Mouse (Mus musculus) CH12.LX (cell line): ENCODE measurements around the gene Olfr1368. TPM values are rescaled to one million over a fixed set of nuclear protein-coding genes. Genes with fewer than 3 reads are reported as not detected.

Experiments used
- DNase-seq: peaks from one replicate; pipeline ENCODE4 v3.0.0-alpha.2; 2013; ENCODE audit errors: extremely low read depth
- H3K27ac ChIP-seq: 2 replicates; pipeline ENCODE4 v1.5.1; 2012; ENCODE audit warnings: low read depth, mild to moderate bottlenecking, control low read depth, moderate library complexity; ENCODE audit not compliant: insufficient read depth
- H3K27me3 ChIP-seq: replicated peaks from 2 replicates; pipeline ENCODE3; 2012; ENCODE audit warnings: inconsistent platforms
- H3K36me3 ChIP-seq, 2 experiments: replicated peaks in 1 of 2; 2 replicates each; pipeline versions ENCODE3 to v1.6.1; 2012; ENCODE audit warnings: inconsistent platforms in 1 of 2, low read length in 1 of 2, mild to moderate bottlenecking in 1 of 2, mixed read lengths in 1 of 2, moderate library complexity in 1 of 2; ENCODE audit not compliant: control insufficient read depth in 1 of 2, insufficient read depth in 1 of 2
- H3K4me1 ChIP-seq, 2 experiments: 2 replicates each; pipeline ENCODE4 v1.6.1; 2012; ENCODE audit warnings: inconsistent platforms in 1 of 2, moderate library complexity in 1 of 2; ENCODE audit not compliant: insufficient read depth in 2 of 2, control insufficient read depth in 1 of 2
- H3K4me2 ChIP-seq: 2 replicates; pipeline ENCODE4 v1.6.1; 2012; ENCODE audit warnings: low read depth, mild to moderate bottlenecking, control low read depth; ENCODE audit not compliant: poor library complexity, insufficient read depth, severe bottlenecking
- H3K4me3 ChIP-seq, 3 experiments: fragments of 150-350 bp in 1 of 3; sonication (generic) in 1 of 3; replicated peaks in 1 of 3; 2 replicates each; pipeline versions ENCODE3 to v1.5.1; 2011 to 2012; ENCODE audit warnings: low read depth in 2 of 3, low read length in 2 of 3, mild to moderate bottlenecking in 2 of 3, moderate library complexity in 2 of 3, control low read depth in 1 of 3, improper control_type of control experiment in 1 of 3, inconsistent platforms in 1 of 3, mixed read lengths in 1 of 3; ENCODE audit not compliant: poor library complexity in 1 of 3
- H3K79me2 ChIP-seq: replicated peaks from 2 replicates; pipeline ENCODE4 v1.6.1; 2012; ENCODE audit warnings: mild to moderate bottlenecking, moderate library complexity; ENCODE audit not compliant: control insufficient read depth, poor library complexity, insufficient read depth, severe bottlenecking; ENCODE audit errors: extremely low read depth
- H3K9ac ChIP-seq: 2 replicates; pipeline ENCODE4 v1.6.1; 2012; ENCODE audit warnings: low read depth, mild to moderate bottlenecking, control low read depth, moderate library complexity; ENCODE audit not compliant: insufficient read depth
- H3K9me3 ChIP-seq: replicated peaks from 2 replicates; pipeline ENCODE3; 2012; ENCODE audit warnings: low read length, inconsistent platforms, mixed read lengths
- BHLHE40 ChIP-seq: IDR thresholded peaks from 2 replicates; pipeline ENCODE4 v1.6.1; 2011; ENCODE audit warnings: mild to moderate bottlenecking, low read depth, low read length, improper control_type of control experiment
- CHD1 ChIP-seq: IDR thresholded peaks from 2 replicates; pipeline ENCODE4 v1.6.1; 2012; ENCODE audit warnings: low read depth, low read length, improper control_type of control experiment, inconsistent platforms
- CHD2 ChIP-seq: IDR thresholded peaks from 2 replicates; pipeline ENCODE4 v1.6.1; 2011; ENCODE audit warnings: low read length, improper control_type of control experiment
- CTCF ChIP-seq, 2 experiments: IDR thresholded peaks in 1 of 2; conservative IDR thresholded peaks in 1 of 2; 2 replicates each; pipeline ENCODE4 v1.5.1; 2011 to 2012; ENCODE audit warnings: low read depth in 2 of 2, low read length in 2 of 2, improper control_type of control experiment in 1 of 2, inconsistent platforms in 1 of 2, mild to moderate bottlenecking in 1 of 2, moderate library complexity in 1 of 2
- ELF1 ChIP-seq: IDR thresholded peaks from 2 replicates; pipeline ENCODE4 v1.6.1; 2014; ENCODE audit warnings: low read depth, mild to moderate bottlenecking, inconsistent platforms, low read length, improper control_type of control experiment
- EP300 ChIP-seq: IDR thresholded peaks from 2 replicates; pipeline ENCODE4 v1.6.1; 2011; ENCODE audit warnings: low read length, improper control_type of control experiment
- HCFC1 ChIP-seq: IDR thresholded peaks from 2 replicates; pipeline ENCODE4 v1.6.1; 2012; ENCODE audit warnings: low read depth, mild to moderate bottlenecking, inconsistent platforms, low read length, improper control_type of control experiment
- IRF4 ChIP-seq: IDR thresholded peaks from 2 replicates; pipeline ENCODE4 v1.6.1; 2014; ENCODE audit warnings: low read depth, mild to moderate bottlenecking, inconsistent platforms, low read length, improper control_type of control experiment
- JUND ChIP-seq: conservative IDR thresholded peaks from 2 replicates; pipeline ENCODE4 v1.6.1; 2011; ENCODE audit warnings: low read depth, low read length, improper control_type of control experiment
- KAT2A ChIP-seq: IDR thresholded peaks from 2 replicates; pipeline ENCODE4 v1.6.1; 2012; ENCODE audit warnings: low read length, improper control_type of control experiment, inconsistent platforms; ENCODE audit not compliant: insufficient replicate concordance
- MAFK ChIP-seq: IDR thresholded peaks from 2 replicates; pipeline ENCODE4 v1.6.1; 2011; ENCODE audit warnings: low read length, improper control_type of control experiment; ENCODE audit not compliant: insufficient replicate concordance
- MAZ ChIP-seq: IDR thresholded peaks from 2 replicates; pipeline ENCODE4 v1.6.1; 2012; ENCODE audit warnings: low read depth, mild to moderate bottlenecking, inconsistent platforms, low read length, improper control_type of control experiment, moderate library complexity
- MEF2A ChIP-seq: IDR thresholded peaks from 2 replicates; pipeline ENCODE4 v1.6.1; 2014; ENCODE audit warnings: low read depth, mild to moderate bottlenecking, inconsistent platforms, low read length, improper control_type of control experiment, borderline replicate concordance
- MXI1 ChIP-seq: IDR thresholded peaks from 2 replicates; pipeline ENCODE4 v1.6.1; 2011; ENCODE audit warnings: mild to moderate bottlenecking, low read depth, low read length, improper control_type of control experiment
- MYC ChIP-seq: IDR thresholded peaks from 2 replicates; pipeline ENCODE4 v1.6.1; 2011; ENCODE audit warnings: low read depth, mild to moderate bottlenecking, improper control_type of control experiment, low read length
- NRF1 ChIP-seq: IDR thresholded peaks from 2 replicates; pipeline ENCODE4 v1.6.1; 2014; ENCODE audit warnings: low read depth, mild to moderate bottlenecking, inconsistent platforms, low read length, improper control_type of control experiment, moderate library complexity
- PAX5 ChIP-seq: IDR thresholded peaks from 2 replicates; pipeline ENCODE4 v1.6.1; 2012; ENCODE audit warnings: low read length, inconsistent platforms, mixed read lengths
- POLR2A ChIP-seq: IDR thresholded peaks from 2 replicates; pipeline ENCODE4 v1.6.1; 2011; ENCODE audit warnings: low read depth, mild to moderate bottlenecking, improper control_type of control experiment, low read length
- POLR2AphosphoS2 ChIP-seq: IDR thresholded peaks from 2 replicates; pipeline ENCODE4 v1.6.1; 2011; ENCODE audit warnings: low read depth, low read length, improper control_type of control experiment
- RCOR1 ChIP-seq: conservative IDR thresholded peaks from 2 replicates; pipeline ENCODE4 v1.6.1; 2012; ENCODE audit warnings: low read depth, mild to moderate bottlenecking, inconsistent platforms, low read length, improper control_type of control experiment
- TCF12 ChIP-seq: IDR thresholded peaks from 2 replicates; pipeline ENCODE4 v1.6.1; 2014; ENCODE audit warnings: low read depth, mild to moderate bottlenecking, inconsistent platforms, low read length, improper control_type of control experiment
- UBTF ChIP-seq: IDR thresholded peaks from 2 replicates; pipeline ENCODE4 v1.6.1; 2012; ENCODE audit warnings: low read depth, mild to moderate bottlenecking, inconsistent platforms, low read length, improper control_type of control experiment, moderate library complexity
- USF2 ChIP-seq: conservative IDR thresholded peaks from 2 replicates; pipeline ENCODE4 v1.6.1; 2011; ENCODE audit warnings: low read depth, low read length, improper control_type of control experiment
- ZC3H11A ChIP-seq: IDR thresholded peaks from 2 replicates; pipeline ENCODE4 v1.6.1; 2012; ENCODE audit warnings: low read depth, mild to moderate bottlenecking, inconsistent platforms, low read length, improper control_type of control experiment
- ZKSCAN1 ChIP-seq: IDR thresholded peaks from 2 replicates; pipeline ENCODE4 v1.6.1; 2012; ENCODE audit warnings: low read depth, inconsistent platforms, low read length, improper control_type of control experiment, borderline replicate concordance
- dilution Hi-C: fragments of 300-500 bp; cut with MboI; formaldehyde crosslinking; loops from 2 replicates; pipeline ENCODE4 v1.14.3; 2020; ENCODE audit warnings: low sequenced_read_pairs; ENCODE audit not compliant: extremely low pct_unique_long_range_greater_than_20kb, extremely low pct_ligation_motif_present
- in situ Hi-C: fragments of 300-500 bp; cut with MboI; formaldehyde crosslinking; loops from 3 replicates; pipeline ENCODE4 v1.14.3; 2019; ENCODE audit warnings: low sequenced_read_pairs, low pct_ligation_motif_present, low pct_unique_long_range_greater_than_20kb, mixed read lengths
- polyA plus RNA-seq: library from polyadenylated mRNA; unstranded; fragments of >175 nt; gene quantifications from 2 replicates; pipeline ENCODE4 v1.2.1, GENCODE M21; 2012; ENCODE audit warnings: low read depth; ENCODE audit not compliant: insufficient read length
- total RNA-seq, 2 experiments: library from RNA; depleted of rRNA; stranded (reverse); fragments of 300-350 nt in 1 of 2; fragments of >200 nt in 1 of 2; gene quantifications; 2 replicates each; pipeline ENCODE4 v1.2.3; 2012 to 2014

Olfr1368 gene
- total and polyA plus RNA-seq, 3 experiments, result not detected

- Histone ChIP-seq H3K4me1 (peaks cover 6 to 49% of the 10 kb centered on the region in 2 experiments), H3K4me3 (no peak overlapping the region), H3K27me3 (no peaks in the 10 kb centered on the region), H3K79me2 (peaks cover 51% of the 10 kb centered on the region), H3K9me3 (no peaks in the 10 kb centered on the region)
- DNase-seq, result no peak
- TF ChIP-seq JUND (no peak), BHLHE40 (no peak), CHD2 (no peak), CTCF (conservative IDR thresholded peaks at IDR 0.05 in 1 of 2, IDR thresholded peaks at IDR 0.05 in 1 of 2; ENCODE audit: low read depth in 2 of 2, low read length in 2 of 2) (no peak), MAZ (no peak), IRF4 (no peak), CHD1 (no peak), TCF12 (no peak), NRF1 (no peak), MEF2A (no peak), MYC (no peak), RCOR1 (no peak), PAX5 (no peak), MXI1 (no peak), ZC3H11A (no peak), EP300 (no peak), UBTF (no peak), POLR2A (no peak)
- TF ChIP-seq, all 38 proteins: peak for 0
- dilution Hi-C loops (no loop called here), in situ Hi-C loops (no loop called here)
- H3K9ac ChIP-seq, result no peak overlapping the region
- no peak overlapping the region for H3K27ac ChIP-seq
- peaks cover 52 to 70% of the 10 kb centered on the region in 2 experiments for H3K36me3 ChIP-seq
- H3K4me2 ChIP-seq, result no peak overlapping the region
Measured at GRCm38 (mm10) chr13:21183661-21184060, 38.0 kb upstream of the Olfr1368 start.

GRCm38 (mm10) chr13:21183066-21183465, 37.4 kb upstream of the Olfr1368 start:
- no peak for TF ChIP-seq POLR2AphosphoS2
- no peak for TF ChIP-seq USF2
- no peak for TF ChIP-seq ZKSCAN1
- TF ChIP-seq CHD2, result no peak
- no peak for TF ChIP-seq ZC3H11A
- no peak for TF ChIP-seq HCFC1
- no peak for TF ChIP-seq JUND
- TF ChIP-seq MYC, result no peak
- no peak for TF ChIP-seq RCOR1
- TF ChIP-seq ELF1, result no peak
- no peak for TF ChIP-seq EP300
- no peak for TF ChIP-seq IRF4
- TF ChIP-seq MAFK, result no peak
- no peak for TF ChIP-seq KAT2A
- TF ChIP-seq POLR2A, result no peak
- Histone ChIP-seq H3K79me2 (peaks cover 51% of the 10 kb centered on the region), H3K27ac (no peak overlapping the region), H3K4me2 (no peak overlapping the region), H3K36me3 (peaks cover 47 to 64% of the 10 kb centered on the region in 2 experiments), H3K4me3 (no peak overlapping the region), H3K4me1 (peaks cover 11 to 55% of the 10 kb centered on the region in 2 experiments), H3K27me3 (no peaks in the 10 kb centered on the region), H3K9ac (no peak overlapping the region), H3K9me3 (no peaks in the 10 kb centered on the region)
- in situ Hi-C loops (no loop called here), dilution Hi-C loops (no loop called here)
- DNase-seq, result no peak
